Mouse (Mus musculus): Measurements from ENCODE around the gene Slc22a23.

DNA sequence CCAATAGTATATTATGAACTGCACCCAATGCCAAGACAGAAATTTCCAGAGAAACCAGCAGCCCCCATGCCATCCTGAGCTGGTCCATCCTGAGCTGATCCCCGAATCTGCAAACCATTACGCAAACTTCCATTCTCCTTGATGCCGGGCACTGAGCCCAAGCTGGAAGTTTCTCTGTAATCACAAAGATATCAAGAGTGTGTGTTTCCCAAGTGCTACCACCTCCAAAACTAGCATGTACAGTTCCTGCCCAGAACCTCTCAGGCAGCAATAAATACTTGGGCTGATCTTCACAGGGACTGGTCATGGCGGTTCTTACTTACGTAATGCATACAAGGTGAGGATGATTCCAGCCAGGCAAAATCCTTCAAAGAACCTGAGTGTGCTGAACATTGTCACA is 46.3 kb downstream of the Slc22a23 start:
- TF ChIP-seq CTCF (IDR thresholded peaks at IDR 0.05; ENCODE audit: borderline replicate concordance, insufficient read depth, low read depth, low read length), result no peak
- no peak for TF ChIP-seq POLR2A (IDR thresholded peaks at IDR 0.05; ENCODE audit: borderline replicate concordance, insufficient read depth, low read length)

Measured in cerebellum, adult 2 months (tissue).